Mouse (Mus musculus) neural tube, embryonic 13.5 days (tissue): ENCODE data around the gene Npas3. TPM values are rescaled to one million over a fixed set of nuclear protein-coding genes. Genes with fewer than 3 reads are reported as not detected.
A peak's percentile ranks its signal among the peaks of the same experiment; 100 is the strongest.

Experiments
- ATAC-seq: fragments of 200-750 bp; cut with Nextera tagmentation; 2 replicates; pipeline ENCODE4 v1.8.0; 2017; ENCODE audit warnings: low read depth, mild to moderate bottlenecking, moderate TSS enrichment, moderate library complexity
- H3K27ac ChIP-seq: fragments of 300-500 bp; sonication (generic); replicated peaks from 2 replicates; pipeline ENCODE4 v1.5.1; 2015; ENCODE audit warnings: moderate library complexity, mild to moderate bottlenecking, inconsistent platforms
- H3K27me3 ChIP-seq: fragments of 300-500 bp; sonication (generic); 2 replicates; pipeline ENCODE4 v1.6.1; 2015; ENCODE audit warnings: mild to moderate bottlenecking, inconsistent platforms
- H3K36me3 ChIP-seq: fragments of 300-500 bp; sonication (generic); 2 replicates; pipeline ENCODE4 v1.6.1; 2015; ENCODE audit warnings: mild to moderate bottlenecking, inconsistent platforms
- H3K4me1 ChIP-seq: fragments of 300-500 bp; sonication (generic); replicated peaks from 2 replicates; pipeline ENCODE4 v1.6.1; 2015; ENCODE audit warnings: inconsistent platforms
- H3K4me2 ChIP-seq: fragments of 300-500 bp; sonication (generic); 2 replicates; pipeline ENCODE4 v1.6.1; 2015; ENCODE audit warnings: inconsistent platforms, mild to moderate bottlenecking, moderate library complexity
- H3K4me3 ChIP-seq: fragments of 300-500 bp; sonication (generic); 2 replicates; pipeline ENCODE4 v1.5.1; 2015; ENCODE audit warnings: mild to moderate bottlenecking, inconsistent platforms
- H3K9ac ChIP-seq: fragments of 300-500 bp; sonication (generic); 2 replicates; pipeline ENCODE4 v1.6.1; 2015; ENCODE audit warnings: moderate library complexity, mild to moderate bottlenecking, inconsistent platforms
- H3K9me3 ChIP-seq: fragments of 300-500 bp; sonication (generic); 2 replicates; pipeline ENCODE4 v1.6.1; 2016; ENCODE audit warnings: inconsistent platforms
- WGBS: fragments of 180-500 bp; shearing (Covaris S2); methylation state at CpG from one replicate; pipeline ENCODE4 v1.1.7; 2015; 5-methylcytosine and 5-hydroxymethylcytosine counted together
- polyA plus RNA-seq: library from polyadenylated mRNA; unstranded; fragments of >200 nt; fragmentation: Nextera tagmentation; extraction: Ambion mirVana; gene quantifications from 2 replicates; pipeline ENCODE4 v1.2.1, GENCODE M21; 2015

Npas3 gene
- polyA plus RNA-seq, 1 experiment from 2014 or later: 21.8 TPM

- no peaks in the 10 kb centered on the region for H3K36me3 ChIP-seq
- ATAC-seq: no peak
- no peak overlapping the region for H3K9ac ChIP-seq
- no peaks in the 10 kb centered on the region for H3K27me3 ChIP-seq
- no peaks in the 10 kb centered on the region for H3K9me3 ChIP-seq
- no peak overlapping the region for H3K4me3 ChIP-seq
- peaks cover 6% of the 10 kb centered on the region; the same call in 1 of the 2 replicates for H3K4me1 ChIP-seq
- no peak overlapping the region for H3K4me2 ChIP-seq
- WGBS: 73% methylated on average over 5 of the region's 5 CpGs
- H3K27ac ChIP-seq: no peak overlapping the region
These were observed 480.8 kb downstream of the Npas3 start for GRCm38 (mm10) chr12:53729275-53729674.

DNA sequence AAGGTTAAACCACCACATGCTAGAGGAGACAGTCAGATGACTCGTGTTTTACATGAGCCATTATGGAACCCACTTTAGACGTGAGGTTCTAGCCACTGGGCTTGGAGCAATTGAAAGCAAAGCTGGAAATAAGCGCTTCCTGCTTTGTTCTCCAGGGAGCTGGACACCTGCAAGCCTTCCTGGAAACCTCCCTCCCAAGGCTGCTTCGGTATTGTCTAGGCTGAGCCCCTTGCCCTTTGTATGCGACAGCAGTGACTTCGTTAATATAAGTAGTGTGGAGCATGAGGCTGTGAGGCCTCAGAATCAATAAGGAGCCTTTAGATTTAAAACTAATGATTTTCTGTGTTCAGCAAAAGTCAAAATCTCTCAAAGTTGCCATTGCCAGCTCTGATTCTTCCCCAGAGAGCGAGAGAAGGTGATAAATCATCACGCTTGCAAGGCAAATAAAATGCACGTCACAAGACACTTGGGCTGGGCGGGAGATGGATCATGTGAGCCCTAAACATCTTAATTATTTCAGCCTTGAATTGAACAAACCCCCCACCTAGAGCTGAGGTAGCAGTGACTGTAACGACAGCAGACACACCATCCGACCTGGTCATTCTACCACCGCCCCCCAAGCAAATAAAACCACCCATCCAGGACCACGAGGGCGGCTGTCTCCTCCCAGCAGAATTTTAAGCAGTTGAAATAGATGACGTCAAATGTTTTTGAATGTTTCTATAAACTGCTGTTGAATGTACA lies 490.2 kb downstream of the Npas3 start:
- peak overlapping the region; percentile 49; the same call in 1 of the 2 replicates for H3K27ac ChIP-seq
- H3K4me3 ChIP-seq: no peak overlapping the region
- H3K4me1 ChIP-seq: peaks cover 13% of the 10 kb centered on the region
- 28% methylated on average over 16 of the region's 16 CpGs for WGBS
- no peaks in the 10 kb centered on the region for H3K9me3 ChIP-seq
- H3K27me3 ChIP-seq: no peaks in the 10 kb centered on the region
- 0 out of 2 replicates have a peak overlapping the region, but pooled peaks have one; percentile 9 for H3K4me2 ChIP-seq
- ATAC-seq: no peak
- H3K9ac ChIP-seq: no peak overlapping the region
- H3K36me3 ChIP-seq: no peaks in the 10 kb centered on the region

DNA sequence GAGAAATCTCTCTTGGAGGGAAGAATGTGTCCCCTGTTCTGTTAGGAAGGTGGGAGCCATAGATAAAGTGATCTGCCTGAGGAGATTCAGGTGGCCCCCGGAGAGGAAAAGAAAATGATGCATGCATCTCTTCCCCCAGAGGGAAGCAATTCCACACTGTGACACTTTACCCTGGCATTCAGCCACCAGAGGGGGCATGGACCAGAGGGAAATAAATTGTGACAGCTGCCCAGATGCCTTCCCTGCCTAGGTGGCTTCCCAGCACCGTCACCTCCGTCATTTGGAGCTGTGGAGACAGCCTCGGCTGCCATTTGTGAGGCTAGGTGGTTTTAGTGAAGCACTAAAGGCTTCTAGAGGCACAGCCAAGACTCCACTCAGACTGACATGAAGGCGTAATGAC lies 498.2 kb downstream of the Npas3 start:
- no peak for ATAC-seq
- Histone ChIP-seq H3K4me3 (no peak overlapping the region), H3K9me3 (no peaks in the 10 kb centered on the region), H3K9ac (no peak overlapping the region), H3K36me3 (no peaks in the 10 kb centered on the region), H3K4me2 (no peak overlapping the region), H3K27me3 (no peaks in the 10 kb centered on the region; the same call in 1 of the 2 replicates), H3K27ac (no peak overlapping the region), H3K4me1 (peaks cover 35% of the 10 kb centered on the region)
- WGBS: 36% methylated on average over 5 of the region's 5 CpGs

DNA sequence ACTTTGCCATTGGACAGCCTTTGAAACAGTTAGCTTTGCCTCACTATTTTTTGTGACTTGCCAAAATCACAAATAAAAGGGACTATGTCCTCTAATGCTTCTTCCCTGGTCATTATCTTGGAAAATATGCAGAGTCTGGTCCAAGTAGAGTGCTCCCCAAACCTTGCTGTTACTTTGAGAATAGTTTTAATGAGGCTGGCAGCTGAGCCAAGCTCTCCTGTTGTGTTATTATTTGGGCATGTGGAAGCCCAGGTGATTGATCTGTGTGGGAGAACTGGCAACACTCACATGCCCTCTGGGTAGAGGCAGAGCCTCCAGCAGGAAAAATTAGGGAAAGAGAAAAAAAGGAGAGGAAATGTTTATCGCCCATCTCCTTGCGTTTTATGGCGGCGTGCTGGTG lies 500.9 kb downstream of the Npas3 start:
- peak; percentile 70; the same call in 1 of the 2 replicates for ATAC-seq
- Histone ChIP-seq H3K4me2 (no peak overlapping the region), H3K9ac (no peak overlapping the region), H3K36me3 (no peaks in the 10 kb centered on the region), H3K27ac (no peak overlapping the region), H3K27me3 (no peaks in the 10 kb centered on the region; the same call in 1 of the 2 replicates), H3K9me3 (no peaks in the 10 kb centered on the region), H3K4me1 (peaks cover 62% of the 10 kb centered on the region), H3K4me3 (no peak overlapping the region)
- WGBS: 24% methylated on average over 4 of the region's 4 CpGs

DNA sequence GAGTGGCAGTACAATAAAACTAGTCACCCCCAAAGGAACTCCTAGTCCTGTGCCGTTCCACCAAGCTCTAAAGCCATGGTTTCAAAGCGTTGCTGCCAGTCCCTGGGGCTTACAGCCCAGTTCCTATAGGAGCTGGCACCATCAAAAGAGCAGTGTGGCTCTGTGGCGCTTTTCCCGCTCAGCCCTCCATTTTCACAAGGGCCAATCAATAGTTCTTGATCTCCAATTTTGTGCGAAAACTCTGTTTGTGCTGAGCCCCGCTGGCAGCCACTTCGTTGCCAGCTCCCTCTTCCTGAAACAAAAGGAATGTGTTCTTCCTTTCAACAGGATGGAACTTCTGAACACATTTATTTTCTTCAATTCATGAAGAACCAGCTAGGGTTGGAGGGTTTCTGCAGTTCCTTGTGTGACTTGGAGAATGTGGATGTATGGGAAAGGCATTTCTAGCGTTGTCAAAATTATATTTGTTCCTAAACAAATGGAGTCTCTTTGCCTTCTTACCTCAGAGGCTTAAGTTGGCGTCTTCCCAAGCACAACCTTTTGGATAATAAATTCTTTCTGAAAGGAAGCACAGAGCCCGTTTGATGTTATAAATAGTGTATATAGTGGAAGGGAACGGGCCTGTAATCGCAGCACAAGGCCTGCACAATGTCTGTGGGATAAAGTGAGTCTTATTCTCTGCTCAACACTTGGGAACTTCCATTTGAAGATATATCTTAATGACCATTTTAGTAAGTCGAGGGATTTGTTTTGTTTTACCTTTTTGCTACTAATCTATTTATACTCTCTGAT lies 504.0 kb downstream of the Npas3 start:
- H3K9ac ChIP-seq: no peak overlapping the region
- no peak for ATAC-seq
- no peaks in the 10 kb centered on the region for H3K36me3 ChIP-seq
- H3K9me3 ChIP-seq: no peaks in the 10 kb centered on the region
- no peak overlapping the region for H3K4me3 ChIP-seq
- H3K4me1 ChIP-seq: peaks cover 58% of the 10 kb centered on the region
- H3K27me3 ChIP-seq: no peaks in the 10 kb centered on the region; the same call in 1 of the 2 replicates
- WGBS: 58% methylated on average over 13 of the region's 13 CpGs
- no peak overlapping the region for H3K27ac ChIP-seq
- H3K4me2 ChIP-seq: no peak overlapping the region

DNA sequence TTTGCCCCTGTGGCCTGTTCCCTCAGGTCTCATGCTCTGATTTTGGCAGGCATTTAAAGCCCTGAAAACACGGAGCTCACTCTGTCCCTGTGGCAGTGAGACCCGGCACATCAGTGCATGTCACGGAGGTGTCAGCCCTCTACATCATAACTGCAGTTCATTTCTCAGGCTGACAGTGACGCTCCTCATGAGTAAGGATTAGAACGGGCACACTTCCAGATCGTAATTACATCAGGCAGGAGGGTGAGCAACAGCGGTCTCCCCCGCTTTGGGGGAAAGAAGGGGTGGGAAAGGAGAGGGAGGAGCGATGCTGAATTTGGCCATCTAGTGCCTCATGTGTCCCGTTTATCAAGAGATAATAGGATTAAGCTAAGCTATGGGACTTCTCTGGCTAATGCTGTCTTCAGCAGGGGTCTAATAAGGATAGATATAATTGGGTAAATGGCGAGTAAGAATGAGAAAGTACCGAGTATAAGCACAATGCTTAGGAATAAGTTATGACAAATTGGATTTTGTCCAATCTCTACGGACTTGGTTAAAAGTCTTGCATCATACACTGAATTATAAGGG lies 505.0 kb downstream of the Npas3 start:
- Histone ChIP-seq H3K9ac (no peak overlapping the region), H3K9me3 (no peaks in the 10 kb centered on the region), H3K4me3 (no peak overlapping the region), H3K4me2 (no peak overlapping the region), H3K36me3 (no peaks in the 10 kb centered on the region), H3K27ac (no peak overlapping the region), H3K4me1 (peaks cover 55% of the 10 kb centered on the region), H3K27me3 (no peaks in the 10 kb centered on the region; the same call in 1 of the 2 replicates)
- ATAC-seq: 0 out of 2 replicates have a peak, but pooled peaks have one; percentile 17
- 33% methylated on average over 13 of the region's 13 CpGs for WGBS

DNA sequence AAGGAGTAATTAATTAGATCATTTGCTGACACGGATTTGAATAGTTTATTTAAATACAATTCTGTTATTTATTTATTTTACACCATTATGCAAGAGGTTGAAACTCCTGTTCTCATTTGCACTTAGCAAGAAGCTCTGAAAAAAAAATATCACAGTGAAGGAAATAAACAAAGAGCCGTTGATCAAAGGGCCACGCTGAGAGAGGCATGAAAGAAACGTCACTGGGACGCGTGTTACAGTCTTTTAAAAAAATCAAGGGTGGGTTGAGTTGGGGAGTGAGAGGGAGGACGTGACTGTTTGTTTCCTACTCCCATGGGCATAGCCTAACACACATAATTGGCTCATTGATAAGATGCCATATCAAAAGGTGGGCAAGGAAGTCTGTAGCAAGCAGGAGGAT lies 505.8 kb downstream of the Npas3 start:
- no peaks in the 10 kb centered on the region; the same call in 1 of the 2 replicates for H3K27me3 ChIP-seq
- H3K9ac ChIP-seq: no peak overlapping the region
- H3K4me2 ChIP-seq: no peak overlapping the region
- H3K9me3 ChIP-seq: no peaks in the 10 kb centered on the region
- WGBS: 21% methylated on average over 7 of the region's 7 CpGs
- no peaks in the 10 kb centered on the region for H3K36me3 ChIP-seq
- no peak for ATAC-seq
- no peak overlapping the region for H3K4me3 ChIP-seq
- peaks cover 53% of the 10 kb centered on the region for H3K4me1 ChIP-seq
- H3K27ac ChIP-seq: no peak overlapping the region

DNA sequence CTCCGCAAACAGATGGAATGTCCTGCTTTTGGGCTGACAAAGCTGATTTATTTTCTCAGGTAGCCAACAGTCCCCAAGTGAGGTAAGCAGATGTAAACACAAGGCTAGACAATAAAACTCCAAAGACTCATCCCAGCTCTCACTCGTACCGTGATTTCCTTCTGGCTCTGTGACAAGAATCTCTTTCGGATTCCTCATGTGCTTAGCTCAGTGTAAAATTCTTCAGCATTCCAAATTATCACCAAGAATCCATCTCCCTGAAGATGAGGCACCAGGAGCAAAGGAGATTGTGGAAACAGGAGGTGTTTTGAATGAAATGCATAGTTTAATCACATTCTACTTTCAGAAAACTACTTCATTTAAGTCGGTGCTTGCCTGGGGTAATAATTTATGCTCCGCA lies 509.2 kb downstream of the Npas3 start:
- Histone ChIP-seq H3K36me3 (no peaks in the 10 kb centered on the region), H3K4me2 (no peak overlapping the region), H3K4me1 (peaks cover 28% of the 10 kb centered on the region), H3K27me3 (no peaks in the 10 kb centered on the region), H3K9ac (no peak overlapping the region), H3K9me3 (no peaks in the 10 kb centered on the region), H3K27ac (no peak overlapping the region), H3K4me3 (no peak overlapping the region)
- 69% methylated on average over 6 of the region's 6 CpGs for WGBS
- no peak for ATAC-seq

GRCm38 (mm10) chr12:53758356-53758755 lies 509.9 kb downstream of the Npas3 start:
- Histone ChIP-seq H3K4me1 (peaks cover 21% of the 10 kb centered on the region), H3K4me3 (no peak overlapping the region), H3K9me3 (no peaks in the 10 kb centered on the region), H3K4me2 (no peak overlapping the region), H3K36me3 (no peaks in the 10 kb centered on the region), H3K9ac (no peak overlapping the region), H3K27ac (no peak overlapping the region), H3K27me3 (no peaks in the 10 kb centered on the region)
- no peak for ATAC-seq
- WGBS: 81% methylated on average over 5 of the region's 5 CpGs

DNA sequence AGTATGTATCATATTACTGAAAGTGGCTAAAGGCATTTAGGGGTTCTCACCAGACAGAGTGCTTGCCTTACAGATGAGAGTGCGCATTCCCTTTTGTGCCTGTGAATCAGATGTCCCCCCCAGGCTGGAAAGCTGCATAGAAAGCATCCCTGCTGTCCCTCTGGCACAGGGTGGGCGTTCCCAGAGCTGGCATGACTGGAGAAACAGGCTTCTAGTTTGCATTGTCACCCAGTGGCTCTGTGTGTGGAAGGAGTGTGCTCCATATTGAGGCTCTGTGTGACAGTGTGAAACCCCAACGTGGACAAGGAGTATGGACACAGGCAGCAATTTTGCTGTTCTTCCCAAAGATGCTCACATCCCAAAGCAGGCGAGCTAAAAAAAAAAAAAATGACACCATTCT lies 515.7 kb downstream of the Npas3 start:
- no peak overlapping the region for H3K4me3 ChIP-seq
- H3K36me3 ChIP-seq: no peaks in the 10 kb centered on the region
- H3K4me1 ChIP-seq: peaks cover 35% of the 10 kb centered on the region
- no peaks in the 10 kb centered on the region for H3K27me3 ChIP-seq
- no peak overlapping the region for H3K9ac ChIP-seq
- WGBS: 40% methylated on average over 4 of the region's 4 CpGs
- peak; percentile 53 for ATAC-seq
- H3K9me3 ChIP-seq: no peaks in the 10 kb centered on the region
- H3K4me2 ChIP-seq: no peak overlapping the region
- H3K27ac ChIP-seq: no peak overlapping the region

GRCm38 (mm10) chr12:53768392-53768791 lies 519.9 kb downstream of the Npas3 start:
- Histone ChIP-seq H3K36me3 (no peaks in the 10 kb centered on the region), H3K4me2 (peak overlapping the region; percentile 16), H3K4me1 (peaks cover 48% of the 10 kb centered on the region), H3K27ac (0 out of 2 replicates have a peak overlapping the region, but pooled peaks have one; percentile 15), H3K9ac (no peak overlapping the region), H3K4me3 (no peak overlapping the region), H3K9me3 (no peaks in the 10 kb centered on the region), H3K27me3 (no peaks in the 10 kb centered on the region)
- 58% methylated on average over 11 of the region's 11 CpGs for WGBS
- no peak for ATAC-seq

DNA sequence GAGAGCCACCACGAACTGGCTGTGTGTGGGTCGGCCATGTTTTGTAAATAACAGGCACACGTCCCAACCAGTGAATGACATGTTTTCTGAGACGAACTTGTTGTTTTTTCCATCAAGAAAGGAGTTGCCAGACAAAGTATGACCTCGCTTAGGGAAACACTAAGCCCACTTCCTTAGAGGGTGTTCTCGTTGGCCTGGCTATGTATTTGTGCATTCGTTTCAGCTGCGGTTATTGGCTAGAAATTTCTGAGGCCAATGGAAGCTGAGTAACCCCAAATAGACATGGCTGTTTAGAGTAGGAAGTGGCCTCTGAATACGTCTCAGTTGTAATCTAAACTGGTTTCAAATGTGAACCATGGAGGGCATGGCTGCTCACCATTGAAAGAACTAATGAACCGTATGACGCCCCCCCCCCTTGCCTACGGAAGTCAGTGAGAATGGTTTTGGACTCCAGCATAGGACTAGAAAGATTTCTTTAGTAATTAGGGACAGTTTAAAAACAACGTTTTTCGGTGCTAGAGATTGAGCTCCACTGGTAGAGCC lies 523.0 kb downstream of the Npas3 start:
- H3K9me3 ChIP-seq: no peaks in the 10 kb centered on the region
- no peaks in the 10 kb centered on the region for H3K36me3 ChIP-seq
- WGBS: 65% methylated on average over 14 of the region's 14 CpGs
- H3K27ac ChIP-seq: no peak overlapping the region
- no peak overlapping the region for H3K9ac ChIP-seq
- H3K4me2 ChIP-seq: no peak overlapping the region
- H3K4me1 ChIP-seq: peaks cover 34% of the 10 kb centered on the region
- H3K4me3 ChIP-seq: no peak overlapping the region
- H3K27me3 ChIP-seq: no peaks in the 10 kb centered on the region
- ATAC-seq: no peak
